Mouse (Mus musculus) heart, adult 2 months (tissue): ENCODE measurements around the gene Gramd1c.

Source experiments
- CTCF ChIP-seq: fragments of 200-600 bp; IDR thresholded peaks from 2 replicates; pipeline ENCODE4 v1.8.1; 2022; ENCODE audit warnings: antibody characterized with exemption, mild to moderate bottlenecking, moderate library complexity
- EP300 ChIP-seq: fragments of 200-500 bp; IDR thresholded peaks from 2 replicates; pipeline ENCODE4 v1.6.1; 2011; ENCODE audit warnings: low read depth, low read length, control low read depth; ENCODE audit not compliant: insufficient read depth
- POLR2A ChIP-seq: fragments of 200-500 bp; IDR thresholded peaks from 2 replicates; pipeline ENCODE4 v1.6.1; 2011; ENCODE audit warnings: mild to moderate bottlenecking, low read depth, low read length, control low read depth; ENCODE audit not compliant: insufficient read depth

GRCm38 (mm10) chr16:43940846-43941245 is 122.3 kb downstream of the Gramd1c start:
- no peak for TF ChIP-seq POLR2A
- no peak for TF ChIP-seq EP300
- no peak for TF ChIP-seq CTCF
